ENCODE assay signal across 8 mouse cellular contexts in the genomic region with DNA sequence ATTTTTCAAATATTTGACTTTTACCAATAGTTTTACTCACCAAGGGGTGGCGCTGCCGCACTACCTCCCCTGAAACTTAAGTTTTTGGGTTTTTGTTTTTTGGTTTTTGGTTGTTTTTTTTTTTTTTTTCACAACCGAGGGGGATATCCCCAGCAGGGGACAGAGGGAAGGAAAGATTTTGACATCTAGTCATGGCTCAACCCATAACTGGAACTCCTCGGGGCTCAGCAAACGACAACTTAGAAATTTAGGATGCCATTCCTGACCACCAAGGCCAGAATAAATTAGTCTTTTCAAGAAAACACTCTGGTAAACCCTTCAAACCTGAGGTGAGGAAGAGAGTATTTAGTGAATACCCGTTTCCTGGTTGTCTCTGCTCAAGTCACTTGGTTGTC. TPM values are rescaled to one million over a fixed set of nuclear protein-coding genes. Genes with fewer than 3 reads are reported as not detected.
DNase-seq lines count a peak whose midpoint lies in the region; ATAC-seq and TF ChIP-seq lines count a peak whose summit lies in the region.

No protein-coding gene starts in this region.

- peak; percentile 66 for DNase-seq in kidney, adult 2 months
- no peak for DNase-seq in kidney, adult 9 months
- DNase-seq in NIH3T3 (ENCODE audit: low read depth): peak; percentile 89
- peak; percentile 66 for DNase-seq in embryonic facial prominence, embryonic 14.5 days (ENCODE audit: low spot score)
- DNase-seq in induced T-regulatory cell, adult 2 months (ENCODE audit: low read depth): peak; percentile 87
- peak; percentile 86 for DNase-seq in lung, embryonic 14.5 days
- peak; percentile 60 to 73 for DNase-seq in spleen, postnatal 36 days (ENCODE audit: low spot score in 2 of 2)

- peak overlapping the region; percentile 49 for H3K27ac ChIP-seq in kidney, adult 2 months (ENCODE audit: insufficient read depth, low read depth, low read length)
- no peak overlapping the region for H3K27ac ChIP-seq in embryonic facial prominence, embryonic 14.5 days (replicated peaks; ENCODE audit: low read depth, low read length)
- H3K27ac ChIP-seq in lung, embryonic 14.5 days (ENCODE audit: low read depth): no peak overlapping the region

- H3K4me3 ChIP-seq in kidney, adult 2 months (ENCODE audit: insufficient read depth, low read depth, low read length): no peak overlapping the region
- H3K4me3 ChIP-seq in embryonic facial prominence, embryonic 14.5 days (ENCODE audit: low read depth, low read length): peak overlapping the region; percentile 78
- H3K4me3 ChIP-seq in lung, embryonic 14.5 days (ENCODE audit: low read depth, low read length): peak overlapping the region; percentile 36

- TF ChIP-seq POLR2A in kidney, adult 2 months (IDR thresholded peaks at IDR 0.05; ENCODE audit: low read depth, low read length): no peak

- no peaks in the 10 kb centered on the region for H3K27me3 ChIP-seq in kidney, adult 2 months (replicated peaks; ENCODE audit: control insufficient read depth, insufficient read depth, low read length)
- peaks cover 10% of the 10 kb centered on the region; the same call in 1 of the 2 replicates for H3K27me3 ChIP-seq in embryonic facial prominence, embryonic 14.5 days (replicated peaks; ENCODE audit: control insufficient read depth, insufficient read depth, low read length)
- H3K27me3 ChIP-seq in lung, embryonic 14.5 days (ENCODE audit: insufficient read depth, low read length): peaks cover 25% of the 10 kb centered on the region

- H3K4me2 ChIP-seq in embryonic facial prominence, embryonic 14.5 days (ENCODE audit: low read depth, low read length): peak overlapping the region; percentile 93
- peak overlapping the region; percentile 93 for H3K4me2 ChIP-seq in lung, embryonic 14.5 days

- peak; percentile 58 for TF ChIP-seq CTCF in kidney, adult 2 months (conservative IDR thresholded peaks at IDR 0.05; ENCODE audit: insufficient read depth, insufficient read length, low read depth, low read length)
- TF ChIP-seq CTCF in lung, embryonic 14.5 days (IDR thresholded peaks at IDR 0.05; ENCODE audit: low read depth): peak; percentile 68

- 8% methylated on average over 6 of the region's 6 CpGs for WGBS in kidney, adult 2 months
- WGBS in embryonic facial prominence, embryonic 14.5 days: 2% methylated on average over 6 of the region's 6 CpGs
- 4% methylated on average over 6 of the region's 6 CpGs for WGBS in lung, embryonic 14.5 days

- ATAC-seq in embryonic facial prominence, embryonic 14.5 days (ENCODE audit: low read depth): no peak
- no peak for ATAC-seq in lung, embryonic 14.5 days (ENCODE audit: insufficient read depth)
- no peak for ATAC-seq in erythroblast, adult 5-6 weeks (replicated peaks; ENCODE audit: low FRiP score, poor library complexity, severe bottlenecking)

- peak overlapping the region; percentile 59; the same call in 1 of the 2 replicates for H3K9ac ChIP-seq in embryonic facial prominence, embryonic 14.5 days (ENCODE audit: low read depth, low read length)
- no peak overlapping the region for H3K9ac ChIP-seq in lung, embryonic 14.5 days

- peaks cover 12% of the 10 kb centered on the region; the same call in 1 of the 2 replicates for H3K4me1 ChIP-seq in kidney, adult 2 months (ENCODE audit: control insufficient read depth, insufficient read depth, low read length)
- H3K4me1 ChIP-seq in embryonic facial prominence, embryonic 14.5 days (ENCODE audit: control insufficient read depth, insufficient read depth, low read length): peaks cover 30% of the 10 kb centered on the region
- peaks cover 4% of the 10 kb centered on the region; the same call in 1 of the 2 replicates for H3K4me1 ChIP-seq in lung, embryonic 14.5 days (ENCODE audit: insufficient read depth)

- H3K9me3 ChIP-seq in embryonic facial prominence, embryonic 14.5 days (ENCODE audit: control insufficient read depth, low read length): no peaks in the 10 kb centered on the region
- H3K9me3 ChIP-seq in lung, embryonic 14.5 days (ENCODE audit: low read depth, low read length): no peaks in the 10 kb centered on the region

- H3K36me3 ChIP-seq in kidney, adult 2 months (ENCODE audit: control insufficient read depth, insufficient read depth, low read length): no peaks in the 10 kb centered on the region
- no peaks in the 10 kb centered on the region for H3K36me3 ChIP-seq in embryonic facial prominence, embryonic 14.5 days (ENCODE audit: control insufficient read depth, insufficient read depth, low read length)
- no peaks in the 10 kb centered on the region for H3K36me3 ChIP-seq in lung, embryonic 14.5 days (ENCODE audit: insufficient read depth)

RNA-seq across cellular contexts. Expression of a gene that starts 2.8 kb away (rescaled TPM):
- not detected in 2 replicates for polyA plus RNA-seq in kidney, adult 2 months (2012; rRNA removed)
- polyA plus RNA-seq in embryonic facial prominence, embryonic 14.5 days (2014; fragmentation: Nextera tagmentation; extraction: Ambion mirVana): not detected in 2 replicates
- not detected in 2 replicates for polyA plus RNA-seq in lung, embryonic 14.5 days (2014; fragmentation: Nextera tagmentation; extraction: Ambion mirVana)
- total RNA-seq in erythroblast, adult 5-6 weeks (2015; ENCODE audit: low replicate concordance): not detected in 2 replicates
- not detected in 2 replicates for total RNA-seq in erythroblast, adult 5-6 weeks (2017; ENCODE audit: low replicate concordance)

RNA-seq across cellular contexts. Expression of a gene that starts 3.2 kb away (rescaled TPM):
- 11.7 and 13.0 TPM in 2 replicates for polyA plus RNA-seq in kidney, adult 2 months (2012; rRNA removed)
- polyA plus RNA-seq in embryonic facial prominence, embryonic 14.5 days (2014; fragmentation: Nextera tagmentation; extraction: Ambion mirVana): 2.5 and 3.0 TPM in 2 replicates
- 1.1 and 1.2 TPM in 2 replicates for polyA plus RNA-seq in lung, embryonic 14.5 days (2014; fragmentation: Nextera tagmentation; extraction: Ambion mirVana)
- total RNA-seq in erythroblast, adult 5-6 weeks (2015; ENCODE audit: low replicate concordance): 5.2 and 7.9 TPM in 2 replicates
- 3.7 and 4.2 TPM in 2 replicates for total RNA-seq in erythroblast, adult 5-6 weeks (2017; ENCODE audit: low replicate concordance)

RNA-seq across cellular contexts. Expression of a gene that starts 53.3 kb away (rescaled TPM):
- polyA plus RNA-seq in kidney, adult 2 months (2012; rRNA removed): not detected in 2 replicates
- 0.79 and 0.84 TPM in 2 replicates for polyA plus RNA-seq in embryonic facial prominence, embryonic 14.5 days (2014; fragmentation: Nextera tagmentation; extraction: Ambion mirVana)
- polyA plus RNA-seq in lung, embryonic 14.5 days (2014; fragmentation: Nextera tagmentation; extraction: Ambion mirVana): not detected in 2 replicates
- total RNA-seq in erythroblast, adult 5-6 weeks (2015; ENCODE audit: low replicate concordance): not detected in 2 replicates
- not detected in 2 replicates for total RNA-seq in erythroblast, adult 5-6 weeks (2017; ENCODE audit: low replicate concordance)
